Mouse (Mus musculus) c-Kit-positive CD71-positive TER-119-negative erythroid progenitor cells, embryonic 14.5 days (primary cell): ENCODE measurements around the gene Ccdc136.

Experiments
- DNase-seq: peaks from one replicate; pipeline ENCODE4 v3.0.0-alpha.2; 2013; ENCODE audit warnings: low read depth

Gene Ccdc136

DNA sequence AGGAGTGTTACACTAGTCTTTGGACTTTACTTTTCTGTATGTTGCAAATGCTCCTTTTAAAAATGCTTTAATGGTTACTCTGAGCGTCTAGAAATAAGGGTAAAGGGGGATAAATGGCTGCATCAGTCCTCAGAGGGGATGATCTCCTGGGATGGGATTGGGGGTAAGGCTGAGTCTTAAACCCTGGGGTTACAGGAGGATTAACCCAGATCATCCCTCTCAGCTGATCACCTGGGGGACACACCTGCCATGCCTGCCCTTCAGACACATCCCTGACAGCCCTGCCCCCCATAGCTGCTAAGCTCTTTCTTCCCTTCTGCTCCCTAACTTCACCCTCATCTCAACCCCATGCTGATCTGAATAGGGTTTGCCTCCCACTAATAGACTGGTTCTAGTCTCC lies 1.8 kb upstream of the Ccdc136 start:
- DNase-seq: no peak

DNA sequence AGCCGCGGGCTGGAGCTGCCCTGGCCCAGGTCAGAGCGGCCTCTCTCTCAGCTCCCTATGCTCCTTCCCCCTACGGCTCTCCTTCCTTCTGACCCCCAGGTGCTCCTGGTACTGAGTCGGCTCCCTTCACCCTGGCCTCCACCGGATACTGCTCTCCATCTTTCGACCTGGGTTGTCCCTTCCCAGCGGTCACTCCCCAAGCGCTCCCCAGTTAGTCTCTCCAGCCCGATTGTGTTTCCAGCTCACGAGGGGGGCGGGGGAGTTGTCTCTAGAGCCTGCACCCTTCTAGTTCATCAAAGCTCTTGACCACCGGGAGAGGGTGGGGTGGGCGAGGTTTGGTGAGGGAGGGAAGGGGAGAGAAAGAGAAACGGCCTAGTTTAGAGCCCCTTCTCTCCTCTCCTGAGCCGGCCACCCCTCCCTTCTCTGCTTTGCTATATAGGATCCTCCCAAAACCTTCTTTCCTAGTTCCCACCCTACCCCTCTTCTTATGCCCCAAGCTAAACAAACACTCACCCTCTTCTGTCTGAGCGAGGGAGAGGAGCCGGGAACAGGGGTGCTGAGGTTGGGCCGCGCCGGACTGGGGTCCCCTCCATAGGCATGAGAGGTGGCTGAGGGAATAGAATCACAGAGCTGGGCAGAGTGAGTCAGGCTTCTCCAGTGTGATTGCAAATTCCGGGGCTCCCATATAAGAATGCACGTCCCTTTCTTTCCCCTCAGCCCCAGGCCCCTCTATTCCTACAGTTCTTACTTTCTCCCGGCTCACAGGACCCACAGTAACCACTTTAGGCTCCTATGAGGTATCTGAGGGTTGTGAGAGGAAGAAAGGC lies 818 bp downstream of the Ccdc136 start:
- no peak for DNase-seq

DNA sequence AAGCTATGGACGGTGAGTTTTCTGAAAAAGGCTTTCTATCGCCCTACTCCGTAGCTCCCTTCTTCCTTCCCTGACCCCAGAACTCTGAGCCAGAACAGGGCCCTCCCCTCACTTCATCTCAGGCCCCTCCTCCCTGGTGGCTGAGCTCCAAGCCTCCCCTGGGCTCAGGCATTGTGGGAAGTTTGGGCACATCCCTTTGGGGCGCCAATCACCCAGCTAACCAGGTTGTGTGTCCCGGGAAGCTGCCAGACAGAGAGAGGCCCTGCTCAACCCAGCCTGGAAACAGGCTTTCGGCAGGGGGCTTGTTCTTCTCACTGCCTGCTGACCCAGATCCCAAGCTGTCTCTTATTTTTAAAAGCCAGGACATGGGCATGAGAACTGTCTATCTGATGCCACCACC lies 1.5 kb downstream of the Ccdc136 start:
- DNase-seq: no peak

DNA sequence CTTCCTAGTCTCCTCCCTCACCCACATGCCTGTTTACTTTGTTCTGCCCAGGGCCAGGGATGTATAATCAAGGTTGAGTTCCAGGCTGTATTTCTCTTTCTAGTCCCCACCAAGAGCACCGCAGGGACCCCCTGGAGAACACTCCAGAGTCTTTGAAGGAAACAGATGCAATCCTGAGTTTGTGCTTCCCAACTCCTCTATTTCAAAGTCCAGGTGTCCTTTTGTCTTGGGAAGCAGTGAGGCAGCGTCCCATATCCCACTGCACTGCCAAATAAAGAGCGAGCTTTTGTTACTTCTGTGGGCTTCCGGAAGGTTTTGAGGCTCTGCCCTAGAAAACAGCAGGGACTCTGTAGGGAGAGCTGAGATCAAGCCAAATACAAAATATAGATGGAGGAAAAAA lies 3.7 kb downstream of the Ccdc136 start:
- no peak for DNase-seq

DNA sequence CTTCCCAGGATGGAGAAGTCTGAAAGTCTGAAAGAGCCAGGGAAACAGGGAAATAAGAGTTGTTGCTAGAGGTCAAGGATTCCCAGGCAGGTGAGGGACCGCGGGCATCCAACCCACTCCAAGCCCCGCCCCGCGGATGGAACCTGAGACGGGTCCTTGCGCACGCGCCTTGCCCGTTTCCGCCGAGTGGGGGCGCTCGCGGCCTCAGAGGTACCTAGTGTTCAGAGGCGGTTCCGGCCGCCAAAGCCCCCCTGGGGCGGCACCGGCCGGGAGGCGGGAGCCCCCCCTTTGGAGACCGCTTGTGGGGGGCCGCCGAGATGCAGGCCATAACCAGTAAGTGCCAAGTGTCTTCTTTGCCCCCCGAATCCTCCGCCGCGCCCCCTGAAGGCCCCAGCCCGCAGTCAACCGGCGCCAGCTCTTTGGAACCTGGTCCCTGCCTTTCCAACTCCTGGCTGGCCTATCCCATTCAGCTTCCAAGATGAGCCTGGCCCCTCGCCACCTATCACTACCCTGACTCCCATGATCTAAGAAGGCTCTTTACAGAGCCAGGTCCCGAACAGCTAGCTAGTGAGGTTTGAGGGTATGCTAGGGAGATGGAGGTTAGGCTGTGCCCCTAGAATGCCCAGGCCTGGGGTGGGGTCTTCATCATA lies 6.7 kb downstream of the Ccdc136 start:
- no peak for DNase-seq

DNA sequence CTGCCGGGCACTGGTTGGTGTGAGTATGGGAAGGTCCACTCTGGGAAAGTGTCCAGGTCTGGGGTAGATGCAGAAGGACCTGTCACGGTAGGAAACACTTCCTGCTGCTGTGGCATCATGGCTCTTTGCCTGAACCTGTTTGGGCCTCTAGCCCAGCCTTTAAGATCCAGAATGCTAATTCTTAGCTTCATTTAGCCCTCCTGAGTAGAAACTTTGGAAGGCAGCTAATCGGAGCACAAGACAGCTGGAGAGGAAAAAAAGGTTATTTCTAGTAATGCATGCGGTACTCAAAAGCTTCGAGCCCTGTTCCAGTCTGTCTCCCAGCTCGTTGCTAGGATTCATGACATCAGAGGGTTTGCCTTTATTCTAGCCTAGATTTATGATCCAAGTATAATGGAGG lies 10.3 kb downstream of the Ccdc136 start:
- DNase-seq: no peak

DNA sequence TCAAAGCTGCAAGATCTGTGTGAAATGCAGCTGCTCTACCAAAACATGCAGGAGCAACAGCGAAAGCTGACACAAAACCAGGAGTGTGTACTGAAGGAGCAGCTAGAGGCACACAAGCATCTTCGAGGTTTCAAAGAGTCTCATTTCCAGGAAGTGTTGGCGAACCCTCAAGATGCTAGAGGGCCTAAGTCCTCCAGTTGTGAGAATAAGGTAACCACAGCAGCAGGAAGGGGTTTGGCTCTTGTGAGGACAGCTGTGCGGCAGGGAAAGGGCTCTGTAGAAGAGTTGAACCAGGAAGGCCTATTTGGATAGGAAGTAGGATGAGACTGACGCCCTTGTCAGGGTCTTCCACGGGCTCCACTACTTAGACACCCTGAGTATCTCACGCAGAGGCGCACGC lies 19.3 kb downstream of the Ccdc136 start:
- no peak for DNase-seq

DNA sequence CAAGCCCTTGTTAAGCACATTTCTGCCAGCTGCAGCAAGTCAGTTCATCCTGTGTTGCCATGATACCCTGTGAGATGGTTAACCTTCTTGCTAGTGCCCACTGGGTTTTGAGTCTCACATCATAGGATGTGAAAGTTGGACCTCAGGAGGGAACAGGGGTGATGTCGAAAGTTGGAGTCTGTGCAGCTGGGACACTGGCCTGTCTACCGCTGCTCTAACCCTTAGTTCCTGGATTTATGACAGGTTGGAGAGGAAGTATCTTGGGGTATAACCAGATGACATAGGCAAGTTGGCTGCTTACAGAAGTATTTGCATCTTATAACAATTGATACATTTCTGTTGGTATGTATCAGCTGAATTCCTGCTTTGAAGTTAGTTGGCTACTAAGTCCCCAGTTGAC lies 24.5 kb downstream of the Ccdc136 start:
- no peak for DNase-seq

DNA sequence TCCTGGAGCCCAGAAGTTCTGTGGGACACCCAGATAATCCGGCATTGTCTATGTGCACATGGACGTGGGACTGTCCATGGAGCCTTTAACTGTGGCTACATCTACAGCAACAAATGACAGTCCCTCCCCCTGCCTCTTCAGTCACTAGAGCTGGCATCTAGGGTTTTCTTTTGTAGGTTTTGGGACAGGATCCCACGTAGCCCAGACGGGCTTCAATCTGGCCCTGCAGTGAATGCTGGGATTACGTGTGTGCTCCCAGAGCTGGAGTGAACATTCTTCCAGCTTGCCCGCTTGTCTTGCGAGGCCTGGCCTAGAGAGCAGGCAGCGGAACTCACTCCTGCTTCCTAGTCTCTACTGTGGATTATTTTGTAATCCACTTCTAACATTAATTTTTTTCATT lies 29.0 kb downstream of the Ccdc136 start:
- no peak for DNase-seq

DNA sequence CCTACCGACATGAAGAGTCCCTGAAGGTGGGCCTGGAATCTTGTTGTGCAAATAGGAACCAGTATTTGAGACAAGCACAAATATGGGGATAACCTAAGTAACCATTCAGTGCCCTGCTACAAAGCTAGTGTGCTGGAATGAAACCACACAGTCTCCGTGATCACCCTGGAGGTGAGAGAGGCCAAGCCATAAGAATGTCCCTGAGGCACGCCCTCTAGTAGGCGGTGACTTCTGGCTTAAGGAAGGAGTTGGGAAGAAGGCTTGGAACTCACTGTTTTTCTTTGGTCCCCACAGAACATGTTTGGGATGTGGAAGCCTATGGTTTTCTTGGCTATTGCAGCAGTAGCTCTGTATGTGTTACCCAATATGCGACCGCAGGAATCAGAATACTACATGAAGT lies 30.2 kb downstream of the Ccdc136 start:
- no peak for DNase-seq

DNA sequence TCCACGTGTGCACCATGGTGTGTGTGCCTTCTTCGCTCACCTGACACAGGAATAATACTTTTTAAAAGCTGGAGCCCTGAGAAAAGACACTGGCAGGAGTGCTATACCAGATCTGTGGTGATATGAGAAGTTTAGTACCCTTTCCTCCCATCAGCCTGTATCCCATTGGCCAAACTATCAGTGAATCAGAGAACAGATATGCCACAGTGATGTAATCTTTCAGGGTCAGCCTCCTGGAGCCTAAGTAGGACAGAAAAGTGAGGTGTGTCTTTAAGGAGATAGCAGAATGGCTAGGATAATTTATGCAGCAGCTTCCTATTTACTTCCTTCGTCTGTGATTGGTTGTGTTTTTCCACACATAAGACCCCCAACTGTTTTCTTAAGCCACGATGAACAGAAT lies 32.1 kb downstream of the Ccdc136 start:
- no peak for DNase-seq

DNA sequence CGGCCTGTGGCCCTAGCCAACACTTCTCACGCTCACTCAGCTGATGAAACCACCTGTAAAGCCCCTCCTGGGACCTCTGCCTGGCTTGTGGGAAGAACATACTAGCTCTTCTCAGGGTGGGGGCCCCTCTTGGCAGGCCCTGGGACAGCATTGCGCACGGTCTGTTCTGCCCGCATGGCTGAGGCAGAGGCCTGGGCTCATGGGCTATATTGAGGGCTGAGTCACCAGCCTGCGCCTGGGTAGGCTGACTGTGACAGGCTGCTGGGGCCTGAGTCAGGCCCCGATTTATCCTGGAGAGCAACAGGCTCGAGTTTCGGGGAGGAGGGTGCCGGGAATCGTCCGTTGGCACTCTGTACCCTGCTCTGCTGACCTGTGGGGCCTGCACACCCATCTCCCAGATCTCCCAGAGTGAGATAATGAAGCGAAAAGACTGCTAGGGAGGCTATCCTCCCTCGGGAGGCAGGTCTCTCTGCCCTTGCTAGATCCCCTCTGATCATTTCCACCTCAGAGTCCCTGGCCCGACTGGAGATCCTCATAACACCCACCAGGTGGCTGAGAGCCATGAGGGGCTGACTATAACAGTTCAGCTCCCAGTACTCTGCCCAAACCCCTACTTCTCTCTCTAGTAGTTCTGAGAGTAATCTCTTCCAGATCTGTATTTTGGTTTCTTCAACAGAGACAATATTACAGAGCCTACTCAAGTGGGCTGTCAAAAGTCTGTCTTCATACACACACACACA lies 34.7 kb downstream of the Ccdc136 start:
- DNase-seq: no peak

DNA sequence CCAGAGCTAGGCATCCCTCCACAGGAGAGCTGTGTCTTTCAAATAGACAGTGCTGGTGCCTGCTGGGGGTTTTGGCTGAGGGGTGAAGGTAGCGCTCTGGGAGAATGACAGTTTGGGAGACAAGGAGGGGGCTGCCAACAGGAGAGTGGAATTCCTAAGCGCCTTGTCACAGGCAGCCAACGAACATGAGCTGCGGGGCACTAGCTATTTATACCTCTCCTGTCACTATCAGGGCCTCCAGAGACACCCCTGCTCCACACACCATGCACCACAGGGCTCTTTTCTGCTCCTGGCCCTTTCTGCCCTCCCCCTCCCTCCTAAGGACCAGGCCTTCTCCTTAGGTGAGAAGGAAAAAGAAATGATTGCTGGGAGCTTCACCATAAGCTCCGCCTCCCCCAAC lies 35.4 kb downstream of the Ccdc136 start:
- DNase-seq: no peak

DNA sequence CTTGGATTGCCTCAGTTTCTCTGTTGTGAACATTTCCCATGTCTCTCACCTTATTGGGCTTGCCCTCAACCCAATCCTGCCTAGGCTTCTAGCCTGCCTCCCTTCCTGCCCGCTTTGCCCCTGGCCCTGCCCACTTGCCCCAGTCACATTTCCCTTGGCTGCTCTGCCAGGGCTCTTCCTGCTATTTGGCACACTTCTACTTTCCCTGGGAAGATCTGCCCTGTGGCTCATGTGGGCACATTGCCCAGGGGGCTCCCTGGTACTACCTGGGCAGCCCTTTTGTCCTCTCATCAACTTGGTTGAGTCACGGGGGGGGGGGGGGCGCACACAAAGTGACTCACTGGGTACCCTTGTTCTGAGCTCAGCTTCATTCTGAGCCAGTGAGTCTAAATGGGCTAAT lies 36.0 kb downstream of the Ccdc136 start:
- DNase-seq: no peak

DNA sequence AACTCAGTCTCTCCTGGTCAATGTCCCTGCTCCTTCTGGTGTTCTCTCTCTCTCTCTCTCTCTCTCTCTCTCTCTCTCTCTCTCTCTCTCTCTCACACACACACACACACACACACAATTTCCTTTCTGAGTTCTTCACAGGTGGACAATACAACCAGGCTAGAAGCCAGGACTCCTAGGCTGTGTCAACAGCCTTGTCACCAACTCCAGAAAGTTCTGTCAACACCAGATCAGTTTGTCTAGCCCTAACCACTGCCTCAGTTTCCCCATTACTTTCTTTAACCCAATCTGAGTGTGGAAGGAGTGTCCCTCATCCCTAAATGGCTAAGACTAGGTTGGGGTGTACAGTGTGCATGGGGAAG lies 36.5 kb downstream of the Ccdc136 start:
- no peak for DNase-seq

DNA sequence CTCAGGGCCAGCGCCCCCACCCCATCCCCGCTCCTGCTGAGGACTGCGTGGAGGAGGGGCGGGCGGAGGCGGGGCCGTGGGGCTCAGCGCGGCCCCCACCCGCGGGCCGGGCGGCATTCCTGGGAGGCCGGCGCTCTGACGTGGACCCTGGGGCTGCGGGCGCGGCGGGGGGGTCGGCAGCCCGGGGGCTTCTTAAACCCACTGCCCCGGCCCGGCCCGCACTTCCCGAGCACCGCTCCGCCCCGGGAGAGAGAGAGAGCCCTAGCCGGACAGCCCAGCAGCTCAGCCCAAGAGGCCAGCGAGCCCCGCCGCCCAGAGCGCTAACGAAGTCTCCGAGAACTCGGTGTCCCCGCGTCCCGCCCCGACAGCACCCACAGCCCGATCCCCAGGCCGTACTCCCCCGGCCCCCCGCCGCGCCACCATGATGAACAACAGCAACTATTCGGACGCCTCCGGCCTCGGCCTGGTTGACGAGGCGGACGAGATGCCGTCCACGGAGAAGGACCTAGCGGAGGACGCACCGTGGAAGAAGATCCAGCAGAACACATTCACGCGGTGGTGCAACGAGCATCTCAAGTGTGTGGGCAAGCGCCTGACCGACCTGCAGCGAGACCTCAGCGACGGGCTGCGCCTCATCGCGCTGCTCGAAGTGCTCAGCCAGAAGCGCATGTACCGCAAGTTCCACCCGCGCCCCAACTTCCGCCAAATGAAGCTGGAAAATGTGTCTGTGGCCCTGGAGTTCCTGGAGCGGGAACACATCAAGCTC lies 37.1 kb downstream of the Ccdc136 start, which contains the start of gene Flnc:
Flnc (plus strand) TSS at position 219 of the 766 bp plus-strand sequence.
- DNase-seq: no peak

DNA sequence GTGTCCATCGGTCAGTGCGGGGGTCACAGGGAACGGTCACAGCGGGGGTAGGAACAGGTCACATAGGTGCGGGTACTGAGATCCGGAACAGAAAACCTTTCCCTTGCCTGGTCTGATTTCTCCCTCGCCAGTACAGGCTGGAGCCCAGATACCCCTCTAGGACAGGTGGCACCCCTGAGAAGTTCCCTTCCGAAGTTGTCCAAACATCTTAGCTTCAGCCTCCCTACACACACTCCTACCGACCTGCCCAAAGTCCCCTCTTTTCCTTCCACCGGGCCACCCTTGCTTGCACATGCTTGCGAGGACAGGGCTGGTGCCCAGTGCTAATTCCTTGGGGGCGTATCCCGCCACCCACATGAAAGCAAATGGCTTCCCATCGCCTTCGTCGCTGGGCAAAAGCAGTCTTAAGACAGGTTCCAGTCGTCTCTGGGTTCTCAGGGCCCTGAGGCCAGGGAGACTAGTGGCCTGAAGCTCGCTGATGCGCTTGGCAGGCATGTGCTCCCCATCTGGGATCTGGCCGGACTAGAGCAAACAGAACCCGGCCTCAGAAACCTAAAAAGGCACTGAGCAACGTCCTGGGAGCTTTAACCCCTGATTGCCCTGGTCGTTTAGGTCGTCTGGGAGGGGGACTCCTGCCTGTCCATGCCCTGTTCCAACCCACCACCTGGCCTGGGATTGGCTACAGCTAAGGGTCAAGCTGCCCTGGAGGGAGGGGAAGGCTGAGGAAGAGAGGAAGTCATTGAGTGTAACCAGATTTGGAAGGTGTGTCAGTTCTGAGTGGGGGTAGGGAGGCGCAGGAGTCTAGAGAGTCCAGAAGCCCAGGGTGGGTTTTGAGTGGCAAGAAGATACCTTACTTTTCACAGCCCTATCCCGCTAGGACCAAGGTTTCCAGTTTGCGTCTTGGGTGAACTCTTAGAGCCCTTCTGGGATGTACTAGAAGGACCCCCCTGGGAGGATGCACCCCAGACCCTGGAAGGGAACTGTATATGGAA lies 38.0 kb downstream of the Ccdc136 start:
- no peak for DNase-seq

DNA sequence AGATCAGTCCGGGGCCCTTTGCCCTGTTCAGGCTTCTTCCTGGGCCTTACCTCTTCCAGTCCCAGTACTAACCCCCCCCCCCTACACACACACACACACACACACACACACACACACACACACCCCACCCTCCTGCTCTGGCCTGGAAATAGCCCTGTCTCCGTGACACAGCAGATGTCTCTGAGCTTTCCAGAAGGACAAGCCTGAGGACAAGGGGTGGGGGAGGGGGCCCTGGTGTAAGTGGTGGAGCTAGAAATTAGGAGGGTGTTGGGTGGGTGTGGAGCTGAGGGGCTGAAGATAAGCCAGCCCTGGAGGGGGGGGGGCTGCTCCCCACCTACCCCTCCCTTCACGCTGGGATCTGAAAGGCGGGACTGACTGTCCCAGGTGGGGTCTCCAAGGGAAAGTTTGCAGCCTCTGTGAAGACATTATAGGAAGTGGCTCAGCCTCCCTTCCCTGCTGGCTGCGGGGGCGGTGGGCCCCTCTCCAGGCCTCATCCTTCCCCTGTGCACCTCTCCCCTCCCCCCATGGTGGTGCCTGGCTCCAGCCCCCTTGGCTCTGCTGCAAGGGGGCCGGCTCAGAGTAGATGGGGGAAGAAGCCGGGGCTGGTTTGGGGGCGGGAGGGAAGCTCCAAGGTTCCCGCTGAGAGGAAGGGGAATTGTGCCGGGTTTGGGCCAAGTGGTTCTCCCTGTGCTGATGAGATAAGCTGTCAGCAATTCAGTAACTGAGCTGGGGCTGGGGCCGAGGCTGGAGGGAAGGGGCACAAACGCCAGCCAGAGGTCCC lies 39.0 kb downstream of the Ccdc136 start:
- DNase-seq: no peak

DNA sequence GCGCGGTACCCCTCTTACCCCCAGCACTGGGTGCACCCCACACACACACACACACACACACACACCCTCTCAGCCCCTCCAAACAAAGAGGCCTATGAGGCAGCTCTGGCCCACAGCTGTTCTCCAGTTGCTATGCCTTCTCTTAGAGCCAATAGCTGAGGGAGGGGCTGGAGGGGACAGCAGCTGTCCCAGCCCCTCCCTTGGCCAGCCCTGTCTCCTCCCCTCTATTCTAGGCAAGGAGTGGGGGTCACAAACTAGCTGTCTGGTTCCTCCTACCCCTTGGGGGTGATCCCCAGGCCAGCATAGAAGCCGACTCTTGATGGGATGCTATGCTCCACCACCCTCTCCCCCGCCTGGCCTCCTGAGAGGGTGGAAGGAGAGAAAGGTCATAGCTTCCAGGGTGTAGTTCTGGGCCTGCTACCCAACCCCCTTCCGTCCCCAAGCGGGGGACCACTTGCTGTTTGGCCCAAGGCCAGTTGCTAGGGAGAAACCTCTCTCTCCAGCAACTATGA lies 39.9 kb downstream of the Ccdc136 start:
- no peak for DNase-seq

DNA sequence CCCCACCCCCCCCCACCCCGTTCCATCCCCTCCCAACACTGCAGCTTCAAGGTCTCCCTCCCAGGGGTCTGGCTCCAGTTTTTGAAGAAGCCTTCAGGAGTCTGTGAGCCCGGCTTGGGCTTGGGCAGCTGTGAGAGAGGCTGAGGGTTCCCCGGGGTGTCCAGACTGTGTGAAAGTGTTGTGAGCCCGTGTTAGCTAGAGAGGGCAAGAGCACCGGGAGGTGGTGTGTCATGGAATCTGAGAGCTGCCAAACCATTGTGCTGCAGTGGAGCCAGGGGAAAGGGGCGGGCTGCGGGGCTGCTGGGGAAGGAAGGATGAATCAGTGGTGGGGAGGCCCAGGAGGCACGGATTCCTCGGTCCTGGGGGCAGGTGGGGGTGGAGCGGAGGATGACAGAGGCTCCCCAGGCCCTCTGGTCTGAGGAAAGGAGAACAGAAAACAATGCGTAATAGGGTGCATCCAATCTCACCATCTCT lies 40.4 kb downstream of the Ccdc136 start:
- DNase-seq: no peak
